Mouse (Mus musculus) lung, embryonic 14.5 days (tissue): Measurements from ENCODE around the gene Sema6d. TPM values are rescaled to one million over a fixed set of nuclear protein-coding genes. Genes with fewer than 3 reads are reported as not detected.

Experiments used
- ATAC-seq: fragments of 200-750 bp; cut with Nextera tagmentation; 2 replicates; pipeline ENCODE4 v1.8.0; 2017; ENCODE audit warnings: mild to moderate bottlenecking, moderate TSS enrichment, moderate library complexity; ENCODE audit not compliant: insufficient read depth
- DNase-seq: peaks from one replicate; pipeline ENCODE4 v3.0.0-alpha.2; 2015
- H3K27ac ChIP-seq: fragments of 300-500 bp; sonication (generic); 2 replicates; pipeline ENCODE4 v1.5.1; 2014; ENCODE audit warnings: low read depth, mild to moderate bottlenecking, moderate library complexity
- H3K27me3 ChIP-seq: fragments of 300-500 bp; sonication (generic); 2 replicates; pipeline ENCODE4 v1.6.1; 2014; ENCODE audit warnings: low read length, control low read depth; ENCODE audit not compliant: insufficient read depth
- H3K36me3 ChIP-seq: fragments of 300-500 bp; sonication (generic); 2 replicates; pipeline ENCODE4 v1.6.1; 2014; ENCODE audit warnings: control low read depth; ENCODE audit not compliant: insufficient read depth
- H3K4me1 ChIP-seq: fragments of 300-500 bp; sonication (generic); 2 replicates; pipeline ENCODE4 v1.6.1; 2014; ENCODE audit warnings: antibody characterized with exemption, control low read depth; ENCODE audit not compliant: insufficient read depth
- H3K4me2 ChIP-seq: fragments of 300-500 bp; sonication (generic); 2 replicates; pipeline ENCODE4 v1.6.1; 2014; ENCODE audit warnings: mild to moderate bottlenecking
- H3K4me3 ChIP-seq: fragments of 300-500 bp; sonication (generic); 2 replicates; pipeline ENCODE4 v1.5.1; 2014; ENCODE audit warnings: low read depth, low read length
- H3K9ac ChIP-seq: fragments of 300-500 bp; sonication (generic); 2 replicates; pipeline ENCODE4 v1.6.1; 2014
- H3K9me3 ChIP-seq: fragments of 300-500 bp; sonication (generic); 2 replicates; pipeline ENCODE4 v1.6.1; 2016; ENCODE audit warnings: low read depth, low read length, control low read depth
- CTCF ChIP-seq: IDR thresholded peaks from 2 replicates; pipeline ENCODE4 v1.5.1; 2016; ENCODE audit warnings: antibody characterized with exemption, low read depth
- WGBS: fragments of 180-500 bp; shearing (Covaris S2); extraction: QIAGEN DNeasy Blood & Tissue Kit; methylation state at CpG from one replicate; pipeline ENCODE4 v1.1.7; 2014; 5-methylcytosine and 5-hydroxymethylcytosine counted together
- polyA plus RNA-seq: library from polyadenylated mRNA; unstranded; fragments of >200 nt; fragmentation: Nextera tagmentation; extraction: Ambion mirVana; gene quantifications from 2 replicates; pipeline ENCODE4 v1.2.1, GENCODE M21; 2014

Gene Sema6d
- polyA plus RNA-seq, 1 experiment from 2014 or later = 26.7 TPM

DNA sequence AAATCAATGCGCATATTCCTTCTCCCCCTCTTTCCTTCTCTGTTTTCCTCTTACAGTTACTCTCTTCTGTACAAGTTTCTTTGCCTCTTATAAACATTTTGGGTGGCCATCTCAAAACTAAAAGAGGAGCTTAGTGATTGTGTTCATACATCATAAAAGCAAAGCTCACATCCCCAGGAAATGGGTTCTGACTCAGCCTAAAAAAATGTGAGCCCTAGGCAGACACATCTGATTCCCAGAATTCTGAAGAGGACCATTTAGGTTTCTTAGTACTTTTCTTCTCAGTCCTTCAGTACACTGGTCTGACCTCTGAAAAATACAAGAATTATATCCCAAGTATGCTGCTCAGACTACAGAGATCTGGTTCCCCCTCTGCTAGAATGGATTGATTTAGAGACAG, 78.6 kb downstream of the Sema6d start:
- ATAC-seq (no peak), DNase-seq (peak; percentile 26)
- Histone ChIP-seq H3K4me3 (no peak overlapping the region), H3K27me3 (no peaks in the 10 kb centered on the region), H3K27ac (no peak overlapping the region), H3K4me2 (no peak overlapping the region), H3K9ac (no peak overlapping the region), H3K9me3 (no peaks in the 10 kb centered on the region), H3K36me3 (no peaks in the 10 kb centered on the region), H3K4me1 (no peaks in the 10 kb centered on the region)
- no peak for TF ChIP-seq CTCF
- 90% methylated on average over 1 of the region's 1 CpGs for WGBS

DNA sequence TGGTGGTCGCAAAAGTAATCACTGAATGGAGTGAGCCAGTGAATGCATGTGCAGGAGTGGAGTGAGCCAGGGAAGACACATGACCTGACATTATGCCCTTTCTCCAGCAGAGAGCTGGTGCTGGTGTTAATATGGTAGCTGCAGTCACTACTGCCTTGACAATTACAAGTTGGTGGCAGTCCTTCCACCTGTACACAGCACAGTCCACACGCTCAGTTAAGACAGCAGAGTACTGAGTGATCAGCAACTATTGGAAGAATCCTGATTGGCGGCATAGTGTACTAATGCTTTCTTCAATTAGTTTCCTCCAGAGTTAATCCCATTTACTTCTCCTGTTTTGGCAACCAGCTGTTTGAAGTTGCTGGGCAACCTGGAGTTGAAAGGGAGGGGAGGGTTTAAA, 81.9 kb downstream of the Sema6d start:
- no peaks in the 10 kb centered on the region for H3K36me3 ChIP-seq
- H3K9me3 ChIP-seq = no peaks in the 10 kb centered on the region
- DNase-seq = no peak
- H3K4me2 ChIP-seq = no peak overlapping the region
- 81% methylated on average over 3 of the region's 3 CpGs for WGBS
- H3K4me3 ChIP-seq = no peak overlapping the region
- H3K27ac ChIP-seq = no peak overlapping the region
- no peak for TF ChIP-seq CTCF
- H3K4me1 ChIP-seq = no peaks in the 10 kb centered on the region
- no peaks in the 10 kb centered on the region for H3K27me3 ChIP-seq
- no peak for ATAC-seq
- no peak overlapping the region for H3K9ac ChIP-seq

DNA sequence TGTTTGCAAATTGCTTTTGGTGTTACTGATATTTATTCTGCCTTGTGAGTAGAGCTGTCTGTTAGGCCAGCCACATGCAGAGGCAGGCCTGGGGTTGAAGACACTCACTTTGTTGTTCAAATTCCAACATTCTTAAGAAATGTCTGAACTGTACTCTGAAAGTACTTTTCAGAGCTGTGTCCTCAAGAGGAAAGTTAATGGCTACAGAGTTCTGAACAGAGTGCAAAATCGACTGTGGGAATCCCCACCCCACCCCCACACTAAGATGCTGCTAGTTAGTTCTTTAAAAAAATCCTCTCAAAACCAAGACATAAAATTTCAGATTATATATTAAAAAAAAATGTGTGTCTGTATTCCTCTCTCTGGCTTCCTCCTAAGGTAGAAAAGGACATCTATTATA, 86.5 kb downstream of the Sema6d start:
- Histone ChIP-seq H3K9me3 (no peaks in the 10 kb centered on the region), H3K4me1 (no peaks in the 10 kb centered on the region), H3K27ac (no peak overlapping the region), H3K27me3 (no peaks in the 10 kb centered on the region), H3K4me2 (no peak overlapping the region), H3K36me3 (no peaks in the 10 kb centered on the region), H3K9ac (no peak overlapping the region), H3K4me3 (no peak overlapping the region)
- WGBS = 14% methylated on average over 1 of the region's 1 CpGs
- no peak for TF ChIP-seq CTCF
- DNase-seq (peak; percentile 12), ATAC-seq (no peak)

DNA sequence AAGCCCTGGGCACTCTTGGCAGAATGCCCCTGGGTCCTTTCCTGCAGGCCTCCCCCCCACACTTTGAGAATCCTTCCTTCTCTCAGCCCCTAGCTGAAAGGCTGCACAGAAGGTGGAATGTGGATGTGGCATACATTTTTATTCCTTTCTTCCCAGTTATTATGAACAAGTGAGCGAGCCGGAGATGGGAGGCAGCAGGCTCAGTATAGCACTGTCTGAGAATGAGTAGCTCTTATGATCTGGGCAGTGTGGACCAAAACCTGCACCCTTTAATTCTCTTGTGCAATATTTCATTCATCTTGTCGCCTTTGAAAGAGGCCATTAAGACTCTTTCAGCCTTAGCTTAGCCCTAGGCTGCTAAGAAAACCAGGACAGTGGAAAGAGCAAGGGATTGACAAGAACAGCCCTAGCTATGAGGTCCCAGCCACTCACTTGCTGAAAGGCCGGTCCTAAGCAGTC, 87.0 kb downstream of the Sema6d start:
- H3K27me3 ChIP-seq = no peaks in the 10 kb centered on the region
- 54% methylated on average over 4 of the region's 4 CpGs for WGBS
- H3K27ac ChIP-seq = no peak overlapping the region
- no peak overlapping the region for H3K4me2 ChIP-seq
- H3K4me1 ChIP-seq = no peaks in the 10 kb centered on the region
- ATAC-seq (no peak), DNase-seq (peak; percentile 11)
- TF ChIP-seq CTCF = no peak
- no peak overlapping the region for H3K4me3 ChIP-seq
- H3K9me3 ChIP-seq = no peaks in the 10 kb centered on the region
- H3K36me3 ChIP-seq = no peaks in the 10 kb centered on the region
- H3K9ac ChIP-seq = no peak overlapping the region

DNA sequence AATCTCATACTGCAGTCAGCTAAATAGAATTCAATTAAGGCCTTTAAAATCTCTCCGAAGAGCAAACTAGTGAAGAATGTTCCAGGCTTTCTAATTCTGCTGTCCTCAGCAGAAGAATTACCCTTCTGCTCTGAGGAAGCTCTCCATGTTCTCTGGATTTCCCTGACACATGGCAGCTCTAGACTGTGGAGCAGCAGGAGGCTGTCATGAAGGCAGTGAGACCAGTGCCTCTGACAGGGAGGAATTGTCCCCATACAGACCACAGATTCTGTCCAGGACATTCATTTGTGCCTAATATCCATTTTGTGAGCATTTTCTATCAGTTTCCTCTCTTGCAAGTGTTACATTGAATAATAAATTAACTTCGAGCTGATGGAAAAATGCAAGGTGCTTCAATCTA, 99.5 kb downstream of the Sema6d start:
- no peak for DNase-seq
- H3K4me2 ChIP-seq = no peak overlapping the region
- H3K4me3 ChIP-seq = no peak overlapping the region
- H3K9ac ChIP-seq = no peak overlapping the region
- WGBS = 83% methylated on average over 2 of the region's 2 CpGs
- no peak for ATAC-seq
- no peak for TF ChIP-seq CTCF
- H3K9me3 ChIP-seq = no peaks in the 10 kb centered on the region
- H3K4me1 ChIP-seq = no peaks in the 10 kb centered on the region
- no peaks in the 10 kb centered on the region for H3K36me3 ChIP-seq
- H3K27ac ChIP-seq = no peak overlapping the region
- H3K27me3 ChIP-seq = no peaks in the 10 kb centered on the region

DNA sequence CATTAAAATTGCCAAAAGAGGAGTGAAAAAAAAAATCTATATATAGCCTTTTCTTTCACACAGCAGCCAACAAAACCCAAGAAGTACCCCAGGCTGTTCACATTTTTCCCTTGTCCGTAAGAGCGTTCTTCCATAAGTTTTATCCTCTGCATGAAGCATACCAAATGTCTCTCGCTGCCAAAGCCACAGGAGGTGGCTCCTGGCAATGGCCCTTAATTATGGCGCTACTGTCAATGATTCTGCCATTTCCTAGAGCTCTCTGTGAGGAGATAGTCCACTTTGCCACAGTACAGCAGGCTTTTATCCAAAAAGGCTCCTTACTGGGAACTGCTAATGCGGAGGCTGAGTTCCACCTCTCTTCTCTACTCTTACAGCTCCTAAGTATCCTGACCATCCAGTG, 104.3 kb downstream of the Sema6d start:
- WGBS = 88% methylated on average over 5 of the region's 5 CpGs
- DNase-seq (no peak), ATAC-seq (no peak)
- Histone ChIP-seq H3K4me2 (no peak overlapping the region), H3K27me3 (no peaks in the 10 kb centered on the region), H3K9ac (no peak overlapping the region), H3K4me3 (no peak overlapping the region), H3K4me1 (no peaks in the 10 kb centered on the region), H3K27ac (no peak overlapping the region), H3K36me3 (no peaks in the 10 kb centered on the region), H3K9me3 (no peaks in the 10 kb centered on the region)
- no peak for TF ChIP-seq CTCF

DNA sequence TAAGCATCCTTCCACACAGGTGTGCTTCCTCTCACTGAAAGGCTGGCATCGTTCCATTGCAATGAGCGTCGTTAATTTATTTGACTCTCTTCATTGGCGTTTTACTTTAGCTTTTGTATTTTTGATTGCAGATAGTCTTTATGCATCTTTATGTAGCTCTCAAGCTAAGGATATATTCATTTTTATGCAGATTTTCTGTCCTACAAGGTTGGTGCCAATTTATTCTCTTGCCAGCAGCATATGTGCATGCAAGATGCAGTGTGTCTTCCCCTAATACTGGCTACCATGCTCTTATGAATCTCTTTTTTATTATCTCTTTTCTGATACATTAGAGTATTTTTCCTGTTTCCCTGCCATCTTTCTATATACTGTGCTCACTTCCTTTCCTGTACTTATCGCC, 111.7 kb downstream of the Sema6d start:
- H3K27ac ChIP-seq = no peak overlapping the region
- H3K36me3 ChIP-seq = no peaks in the 10 kb centered on the region
- no peaks in the 10 kb centered on the region for H3K9me3 ChIP-seq
- no peak overlapping the region for H3K9ac ChIP-seq
- no peak for DNase-seq
- 75% methylated on average over 5 of the region's 5 CpGs for WGBS
- no peak overlapping the region for H3K4me2 ChIP-seq
- H3K4me3 ChIP-seq = no peak overlapping the region
- TF ChIP-seq CTCF = no peak
- no peak for ATAC-seq
- no peaks in the 10 kb centered on the region for H3K27me3 ChIP-seq
- H3K4me1 ChIP-seq = no peaks in the 10 kb centered on the region

DNA sequence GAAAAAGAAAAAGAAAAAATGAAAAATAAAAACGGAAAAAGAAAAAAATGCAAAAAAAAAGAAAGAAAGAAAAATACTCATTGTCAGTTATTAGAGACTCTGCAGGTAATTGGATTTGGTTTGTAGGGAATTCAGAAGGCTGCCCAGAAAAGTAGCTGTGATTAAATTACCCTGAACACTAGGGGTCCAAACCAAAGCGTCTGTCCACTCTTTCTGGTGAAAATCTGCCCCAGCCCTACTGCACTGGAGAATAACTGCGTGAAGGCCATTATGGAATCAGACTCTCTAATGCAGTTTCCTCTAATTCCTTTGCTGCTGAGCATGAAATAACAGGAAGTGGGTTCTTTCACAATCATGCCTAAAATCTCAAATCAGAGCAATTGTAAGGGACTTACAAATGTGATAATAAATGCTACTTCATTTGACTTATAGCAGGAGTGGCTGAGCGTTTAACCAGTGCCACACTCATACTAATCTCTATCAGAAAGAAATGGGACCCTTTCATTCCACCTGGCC, 112.8 kb downstream of the Sema6d start:
- no peak overlapping the region for H3K4me2 ChIP-seq
- no peaks in the 10 kb centered on the region for H3K4me1 ChIP-seq
- H3K9me3 ChIP-seq = no peaks in the 10 kb centered on the region
- H3K27ac ChIP-seq = no peak overlapping the region
- H3K36me3 ChIP-seq = no peaks in the 10 kb centered on the region
- TF ChIP-seq CTCF = no peak
- no peaks in the 10 kb centered on the region for H3K27me3 ChIP-seq
- ATAC-seq = no peak
- H3K9ac ChIP-seq = no peak overlapping the region
- peak; percentile 13 for DNase-seq
- H3K4me3 ChIP-seq = no peak overlapping the region
- 41% methylated on average over 4 of the region's 4 CpGs for WGBS
